In the genomic region with DNA sequence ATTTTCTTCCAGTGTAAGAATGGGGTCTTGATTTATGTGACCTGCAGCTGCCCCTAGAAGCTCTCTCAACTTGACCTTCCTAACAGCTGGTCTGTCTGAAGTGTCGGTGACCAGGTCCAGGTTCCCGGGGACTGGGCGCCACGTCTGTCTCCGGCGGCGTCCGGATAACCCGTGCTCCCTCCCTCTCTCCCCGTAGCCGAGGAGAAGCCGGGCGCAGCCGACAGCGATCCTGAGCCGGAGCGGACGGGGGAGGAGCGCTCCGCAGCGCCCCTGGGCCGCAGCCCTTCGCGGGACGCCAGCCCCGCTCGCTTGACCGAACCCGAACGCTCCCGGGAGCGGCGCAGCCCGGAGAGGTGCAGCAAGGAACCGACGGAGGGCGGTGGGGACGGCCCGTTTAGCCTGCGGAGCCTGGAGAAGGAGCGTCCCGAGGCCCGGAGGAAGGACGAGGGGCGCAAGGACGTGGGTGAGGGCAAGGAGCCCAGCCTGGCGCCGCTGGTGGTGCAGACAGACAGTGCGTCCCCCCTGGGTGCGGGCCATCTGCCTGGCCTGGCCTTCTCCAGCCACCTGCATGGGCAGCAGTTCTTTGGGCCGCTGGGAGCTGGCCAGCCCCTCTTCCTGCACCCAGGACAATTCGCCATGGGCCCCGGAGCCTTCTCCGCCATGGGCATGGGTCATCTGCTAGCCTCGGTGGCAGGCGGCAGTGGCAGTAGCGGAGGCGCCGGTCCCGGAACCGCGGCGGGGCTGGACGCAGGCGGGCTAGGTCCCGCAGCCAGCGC, we compare ENCODE assay signal across 8 mouse cellular contexts. TPM values are rescaled to one million over a fixed set of nuclear protein-coding genes. Genes with fewer than 3 reads are reported as not detected.
DNase-seq lines count a peak whose midpoint lies in the region; ATAC-seq lines count a peak whose summit lies in the region.

No protein-coding gene starts in this region.

- whole genome bisulfite sequencing in lung, embryonic 16.5 days = 1% methylated on average over 62 of the region's 67 CpGs
- under 1% methylated on average over 64 of the region's 67 CpGs for WGBS in forebrain, embryonic 11.5 days
- WGBS in kidney, embryonic 16.5 days = 5% methylated on average over 66 of the region's 67 CpGs
- under 1% methylated on average over 67 of the region's 67 CpGs for WGBS in neural tube, embryonic 12.5 days

- H3K9ac ChIP-seq in lung, embryonic 16.5 days (ENCODE audit: low read length) = peak overlapping the region; percentile 93
- H3K9ac ChIP-seq in forebrain, embryonic 11.5 days (ENCODE audit: low read length) = no peak overlapping the region
- H3K9ac ChIP-seq in kidney, embryonic 16.5 days (replicated peaks; ENCODE audit: low read length) = peak overlapping the region; percentile 94
- H3K9ac ChIP-seq in neural tube, embryonic 12.5 days = peak overlapping the region; percentile 56

- peaks cover 9% of the 10 kb centered on the region for H3K4me1 ChIP-seq in lung, embryonic 16.5 days (replicated peaks; ENCODE audit: control insufficient read depth, insufficient read depth, low read length)
- H3K4me1 ChIP-seq in forebrain, embryonic 11.5 days (replicated peaks; ENCODE audit: control insufficient read depth, insufficient read depth, low read length) = peaks cover 20% of the 10 kb centered on the region; the same call in 1 of the 2 replicates
- peaks cover 34% of the 10 kb centered on the region for H3K4me1 ChIP-seq in kidney, embryonic 16.5 days (ENCODE audit: insufficient read depth, low read length)
- H3K4me1 ChIP-seq in neural tube, embryonic 12.5 days = peaks cover 17% of the 10 kb centered on the region

- no peak for DNase-seq in lung, postnatal 36 days
- DNase-seq in forebrain, embryonic 11.5 days (ENCODE audit: low spot score) = peak; percentile 73
- DNase-seq in frontal cortex, adult 2 months (ENCODE audit: extremely low spot score in 1 of 2, low spot score in 1 of 2) = no peak
- no peak for DNase-seq in left cerebral cortex, postnatal 36 days (ENCODE audit: low spot score in 2 of 2)
- DNase-seq in right cerebral cortex, postnatal 36 days (ENCODE audit: low spot score in 2 of 2) = no peak

- no peaks in the 10 kb centered on the region for H3K9me3 ChIP-seq in lung, embryonic 16.5 days (ENCODE audit: control insufficient read depth, low read length)
- H3K9me3 ChIP-seq in forebrain, embryonic 11.5 days (ENCODE audit: control insufficient read depth, low read length) = no peaks in the 10 kb centered on the region
- H3K9me3 ChIP-seq in kidney, embryonic 16.5 days (ENCODE audit: low read length) = no peaks in the 10 kb centered on the region
- no peaks in the 10 kb centered on the region for H3K9me3 ChIP-seq in neural tube, embryonic 12.5 days

- H3K36me3 ChIP-seq in lung, embryonic 16.5 days (ENCODE audit: control insufficient read depth, insufficient read depth, low read length) = peaks cover 3% of the 10 kb centered on the region; the same call in 1 of the 2 replicates
- no peaks in the 10 kb centered on the region for H3K36me3 ChIP-seq in forebrain, embryonic 11.5 days (ENCODE audit: control insufficient read depth, insufficient read depth, low read length)
- peaks cover 6% of the 10 kb centered on the region; the same call in 1 of the 2 replicates for H3K36me3 ChIP-seq in kidney, embryonic 16.5 days (ENCODE audit: insufficient read depth, low read length)
- H3K36me3 ChIP-seq in neural tube, embryonic 12.5 days = no peaks in the 10 kb centered on the region

- peak overlapping the region; percentile 96 for H3K27ac ChIP-seq in lung, embryonic 16.5 days (ENCODE audit: low read length)
- H3K27ac ChIP-seq in forebrain, embryonic 11.5 days (ENCODE audit: low read depth, low read length) = no peak overlapping the region
- peak overlapping the region; percentile 94 for H3K27ac ChIP-seq in kidney, embryonic 16.5 days (ENCODE audit: low read length)
- H3K27ac ChIP-seq in neural tube, embryonic 12.5 days = no peak overlapping the region

- peaks cover 63% of the 10 kb centered on the region for H3K27me3 ChIP-seq in lung, embryonic 16.5 days (ENCODE audit: control insufficient read depth, insufficient read depth, low read depth, low read length)
- peaks cover 93% of the 10 kb centered on the region for H3K27me3 ChIP-seq in forebrain, embryonic 11.5 days (ENCODE audit: control insufficient read depth, insufficient read depth, low read length)
- H3K27me3 ChIP-seq in kidney, embryonic 16.5 days (ENCODE audit: insufficient read depth, low read length) = peaks cover 67% of the 10 kb centered on the region
- H3K27me3 ChIP-seq in neural tube, embryonic 12.5 days (replicated peaks) = peaks cover 94% of the 10 kb centered on the region

- ATAC-seq in lung, embryonic 16.5 days (ENCODE audit: low read depth) = no peak
- no peak for ATAC-seq in forebrain, embryonic 11.5 days (replicated peaks; ENCODE audit: low FRiP score)
- ATAC-seq in kidney, embryonic 16.5 days (ENCODE audit: low FRiP score, low TSS enrichment) = no peak
- no peak for ATAC-seq in neural tube, embryonic 12.5 days (ENCODE audit: low FRiP score, low read depth)

- H3K4me2 ChIP-seq in lung, embryonic 16.5 days (ENCODE audit: low read depth, low read length) = peak overlapping the region; percentile 91
- H3K4me2 ChIP-seq in forebrain, embryonic 11.5 days (ENCODE audit: low read depth, low read length, severe bottlenecking) = 0 out of 2 replicates have a peak overlapping the region, but pooled peaks have one; percentile 6
- H3K4me2 ChIP-seq in kidney, embryonic 16.5 days (replicated peaks; ENCODE audit: low read depth, low read length) = peak overlapping the region; percentile 79
- H3K4me2 ChIP-seq in neural tube, embryonic 12.5 days (replicated peaks) = peak overlapping the region; percentile 72

- peak overlapping the region; percentile 73 for H3K4me3 ChIP-seq in lung, embryonic 16.5 days (ENCODE audit: low read length)
- peak overlapping the region; percentile 19 for H3K4me3 ChIP-seq in forebrain, embryonic 11.5 days (ENCODE audit: low read depth, low read length)
- peak overlapping the region; percentile 74 for H3K4me3 ChIP-seq in kidney, embryonic 16.5 days (ENCODE audit: low read length)
- peak overlapping the region; percentile 33 for H3K4me3 ChIP-seq in neural tube, embryonic 12.5 days

- intact Hi-C loops in left cerebral cortex, postnatal 36 days (cut with DNase I) = loop anchor here (5.0 to 10.0 kb wide), 2 partner anchors 1316 to 1983 kb away; partner anchors contain the start of gene Hnf1b

RNA-seq across cellular contexts. Expression of gene Tbx2, which starts 5.5 kb away (rescaled TPM):
- polyA plus RNA-seq in lung, embryonic 16.5 days (2015; fragmentation: Nextera tagmentation; extraction: Ambion mirVana) = 24.6 and 25.1 TPM in 2 replicates
- polyA plus RNA-seq in forebrain, embryonic 11.5 days (2014; fragmentation: Nextera tagmentation; extraction: Ambion mirVana) = 1.5 and 2.0 TPM in 2 replicates
- polyA plus RNA-seq in kidney, embryonic 16.5 days (2015; fragmentation: Nextera tagmentation; extraction: Ambion mirVana) = 10.3 TPM in 2 replicates
- 4.7 and 5.3 TPM in 2 replicates for polyA plus RNA-seq in neural tube, embryonic 12.5 days (2016; fragmentation: Nextera tagmentation; extraction: Ambion mirVana)
- polyA plus RNA-seq in frontal cortex, adult 2 months (2012; rRNA removed) = 3.0 and 4.2 TPM in 2 replicates
- 1 to 10 TPM; 1.9 to 2.2 TPM for total RNA-seq in left cerebral cortex, postnatal 36 days (2021)

RNA-seq across cellular contexts. Expression of gene Gm11444, which starts 12.3 kb away (rescaled TPM):
- polyA plus RNA-seq in lung, embryonic 16.5 days (2015; fragmentation: Nextera tagmentation; extraction: Ambion mirVana) = not detected in 2 replicates
- polyA plus RNA-seq in forebrain, embryonic 11.5 days (2014; fragmentation: Nextera tagmentation; extraction: Ambion mirVana) = not detected in 2 replicates
- polyA plus RNA-seq in kidney, embryonic 16.5 days (2015; fragmentation: Nextera tagmentation; extraction: Ambion mirVana) = not detected in 2 replicates
- not detected in 2 replicates for polyA plus RNA-seq in neural tube, embryonic 12.5 days (2016; fragmentation: Nextera tagmentation; extraction: Ambion mirVana)
- polyA plus RNA-seq in frontal cortex, adult 2 months (2012; rRNA removed) = not detected in 2 replicates
- total RNA-seq in left cerebral cortex, postnatal 36 days (2021) = not detected

RNA-seq across cellular contexts. Expression of gene Tbx4, which starts 48.4 kb away (rescaled TPM):
- 61.4 and 70.5 TPM in 2 replicates for polyA plus RNA-seq in lung, embryonic 16.5 days (2015; fragmentation: Nextera tagmentation; extraction: Ambion mirVana)
- 0.12 and 0.21 TPM in 2 replicates for polyA plus RNA-seq in forebrain, embryonic 11.5 days (2014; fragmentation: Nextera tagmentation; extraction: Ambion mirVana)
- polyA plus RNA-seq in kidney, embryonic 16.5 days (2015; fragmentation: Nextera tagmentation; extraction: Ambion mirVana) = 0.24 and 1.7 TPM in 2 replicates
- 0.39 and 0.61 TPM in 2 replicates for polyA plus RNA-seq in neural tube, embryonic 12.5 days (2016; fragmentation: Nextera tagmentation; extraction: Ambion mirVana)
- 0.30 and 0.48 TPM in 2 replicates for polyA plus RNA-seq in frontal cortex, adult 2 months (2012; rRNA removed)
- under 1 TPM; 0.17 to 0.25 TPM for total RNA-seq in left cerebral cortex, postnatal 36 days (2021)

Comparison
In these comparisons a context has a peak if more than half of its experiments do, and no peak if none do; other contexts are left out.
1. H3K27ac ChIP-seq: peak in lung, embryonic 16.5 days (single experiment) and kidney, embryonic 16.5 days (single experiment); none in forebrain, embryonic 11.5 days (single experiment) and neural tube, embryonic 12.5 days (single experiment).
2. H3K4me2 ChIP-seq: peak in every context shown above with its lines; median percentile 91 in lung, embryonic 16.5 days; 79 in kidney, embryonic 16.5 days; 72 in neural tube, embryonic 12.5 days; 6 in forebrain, embryonic 11.5 days.
3. H3K4me3 ChIP-seq: peak in every context shown above with its lines; median percentile 74 in kidney, embryonic 16.5 days; 73 in lung, embryonic 16.5 days; 33 in neural tube, embryonic 12.5 days; 19 in forebrain, embryonic 11.5 days.
4. RNA of gene Tbx4, which starts 48.4 kb away (polyA plus RNA-seq): 61.4 to 70.5 TPM in lung, embryonic 16.5 days; 0.24 to 1.7 TPM in kidney, embryonic 16.5 days, 0.39 to 0.61 TPM in neural tube, embryonic 12.5 days, 0.30 to 0.48 TPM in frontal cortex, adult 2 months and 0.12 to 0.21 TPM in forebrain, embryonic 11.5 days; every median in the first group is over 10 times any median in the second.